ENCODE assay signal across 8 mouse cellular contexts in the genomic region with DNA sequence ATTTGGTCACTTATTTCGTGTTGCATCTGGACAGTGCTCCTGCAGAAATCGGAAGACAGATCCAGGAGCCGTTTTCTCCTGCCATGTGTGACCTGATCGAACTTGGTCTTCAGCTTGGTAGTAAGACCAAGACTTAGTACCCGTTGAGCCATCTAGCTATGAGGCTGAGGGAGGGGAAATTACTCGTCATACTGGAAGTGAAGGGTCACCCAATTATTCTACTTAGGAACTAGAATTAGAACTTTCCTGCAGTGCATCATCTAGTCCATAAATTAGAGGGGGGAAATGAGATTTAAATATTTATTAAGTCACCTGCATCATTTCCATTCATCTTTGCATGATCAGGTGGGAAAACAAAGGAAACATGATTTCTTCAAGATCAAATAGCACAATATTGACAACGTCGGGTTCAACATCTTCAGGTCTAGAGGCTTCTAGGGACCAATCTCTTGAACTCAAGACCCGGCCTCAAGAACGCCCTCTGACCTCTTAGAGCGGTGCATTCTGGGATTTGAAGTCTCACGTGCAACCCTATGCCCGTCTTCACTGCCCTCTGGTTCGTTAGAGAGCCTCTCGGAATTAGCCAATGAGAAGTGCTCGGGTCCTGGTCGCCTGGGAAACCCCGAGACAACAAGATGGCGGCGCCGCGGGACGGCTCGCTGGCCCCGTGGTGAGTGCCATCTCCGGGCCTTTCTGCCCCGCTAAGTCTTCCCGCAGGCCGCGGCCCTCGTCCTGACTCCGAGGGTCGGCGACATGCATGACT. TPM values are rescaled to one million over a fixed set of nuclear protein-coding genes. Genes with fewer than 3 reads are reported as not detected.
A peak's percentile ranks its signal among the peaks of the same experiment; 100 is the strongest.
DNase-seq lines count a peak whose midpoint lies in the region; ATAC-seq and TF ChIP-seq lines count a peak whose summit lies in the region.

Gene Ubxn11, plus strand, starts transcription at position 592 of the 763 bp plus-strand sequence.

- H3K4me3 ChIP-seq in bone marrow, adult 2 months (replicated peaks; ENCODE audit: control insufficient read depth, low read depth, low read length), result peak within 1 kb of the TSS; percentile 97
- H3K4me3 ChIP-seq in embryonic facial prominence, embryonic 15.5 days (replicated peaks), result peak within 1 kb of the TSS; percentile 79
- H3K4me3 ChIP-seq in limb, embryonic 14.5 days (replicated peaks; ENCODE audit: low read length), result peak within 1 kb of the TSS; percentile 64
- H3K4me3 ChIP-seq in midbrain, postnatal 0 days (ENCODE audit: low read depth, low read length), result peak within 1 kb of the TSS; percentile 78

- no peaks in the 10 kb centered on the region for H3K27me3 ChIP-seq in embryonic facial prominence, embryonic 15.5 days
- no peaks in the 10 kb centered on the region for H3K27me3 ChIP-seq in limb, embryonic 14.5 days (ENCODE audit: control insufficient read depth, insufficient read depth, low read length)
- H3K27me3 ChIP-seq in midbrain, postnatal 0 days (ENCODE audit: insufficient read depth, low read length), result no peaks in the 10 kb centered on the region

- no peak; the same call in 1 of the 2 replicates for TF ChIP-seq POLR2A in bone marrow, adult 2 months (IDR thresholded peaks at IDR 0.05; ENCODE audit: borderline replicate concordance, control insufficient read depth, low read depth, low read length)
- 0 out of 2 replicates have a peak, but pooled peaks have one; percentile 41 for TF ChIP-seq POLR2A in limb, embryonic 14.5 days (IDR thresholded peaks at IDR 0.05; ENCODE audit: borderline replicate concordance, extremely low read depth, insufficient read depth, insufficient read length)

- peak; percentile 93 for DNase-seq in 3T3-L1 (ENCODE audit: low read depth, low spot score)
- peak; percentile 84 for DNase-seq in heart, adult 8-10 months (ENCODE audit: low spot score)
- DNase-seq in kidney, adult 9 months, result peak; percentile 93
- peak; percentile 89 for DNase-seq in limb, embryonic 14.5 days (ENCODE audit: low spot score)
- peak; percentile 95 for DNase-seq in midbrain, postnatal 0 days (ENCODE audit: low spot score)
- DNase-seq in spleen, postnatal 14 days (ENCODE audit: low spot score in 2 of 2), result peak; percentile 73 to 78

- peak within 1 kb of the TSS; percentile 68 for H3K9ac ChIP-seq in embryonic facial prominence, embryonic 15.5 days
- peak within 1 kb of the TSS; percentile 57 for H3K9ac ChIP-seq in limb, embryonic 14.5 days (ENCODE audit: low read depth, low read length, severe bottlenecking)
- H3K9ac ChIP-seq in midbrain, postnatal 0 days (replicated peaks; ENCODE audit: low read length, poor library complexity, severe bottlenecking), result peak within 1 kb of the TSS; percentile 59

- H3K9me3 ChIP-seq in embryonic facial prominence, embryonic 15.5 days (replicated peaks), result no peaks in the 10 kb centered on the region
- no peaks in the 10 kb centered on the region for H3K9me3 ChIP-seq in limb, embryonic 14.5 days (ENCODE audit: control insufficient read depth, low read length)
- no peaks in the 10 kb centered on the region for H3K9me3 ChIP-seq in midbrain, postnatal 0 days (ENCODE audit: low read length)

- TF ChIP-seq CTCF in bone marrow, adult 2 months (IDR thresholded peaks at IDR 0.05; ENCODE audit: control insufficient read depth, insufficient read depth, low read length), result no peak
- TF ChIP-seq CTCF in midbrain, postnatal 0 days (IDR thresholded peaks at IDR 0.05), result no peak

- 17% methylated on average over 34 of the region's 34 CpGs for WGBS in bone marrow, adult 2 months
- WGBS in embryonic facial prominence, embryonic 15.5 days, result 17% methylated on average over 34 of the region's 34 CpGs
- WGBS in limb, embryonic 14.5 days, result 18% methylated on average over 34 of the region's 34 CpGs
- WGBS in midbrain, postnatal 0 days, result 18% methylated on average over 34 of the region's 34 CpGs

- H3K36me3 ChIP-seq in embryonic facial prominence, embryonic 15.5 days, result no peaks in the 10 kb centered on the region
- H3K36me3 ChIP-seq in limb, embryonic 14.5 days (ENCODE audit: control insufficient read depth, insufficient read depth, low read length), result no peaks in the 10 kb centered on the region
- H3K36me3 ChIP-seq in midbrain, postnatal 0 days (ENCODE audit: insufficient read depth, low read length), result no peaks in the 10 kb centered on the region

- H3K4me1 ChIP-seq in bone marrow, adult 2 months (ENCODE audit: control insufficient read depth, insufficient read depth, low read length), result peaks cover 11% of the 10 kb centered on the region
- H3K4me1 ChIP-seq in embryonic facial prominence, embryonic 15.5 days, result no peaks in the 10 kb centered on the region
- no peaks in the 10 kb centered on the region for H3K4me1 ChIP-seq in limb, embryonic 14.5 days (ENCODE audit: control insufficient read depth, insufficient read depth, low read length)
- H3K4me1 ChIP-seq in midbrain, postnatal 0 days (ENCODE audit: insufficient read depth, low read length), result no peaks in the 10 kb centered on the region

- peak within 1 kb of the TSS; percentile 60 for H3K4me2 ChIP-seq in embryonic facial prominence, embryonic 15.5 days (replicated peaks)
- H3K4me2 ChIP-seq in limb, embryonic 14.5 days (replicated peaks; ENCODE audit: low read depth, low read length, severe bottlenecking), result peak within 1 kb of the TSS; percentile 79
- H3K4me2 ChIP-seq in midbrain, postnatal 0 days (ENCODE audit: low read depth, low read length, poor library complexity, severe bottlenecking), result peak within 1 kb of the TSS; percentile 75

- H3K27ac ChIP-seq in bone marrow, adult 2 months (ENCODE audit: control insufficient read depth, insufficient read depth, low read depth, low read length, poor library complexity), result peak within 1 kb of the TSS; percentile 60
- H3K27ac ChIP-seq in embryonic facial prominence, embryonic 15.5 days (replicated peaks), result no peak within 1 kb of the TSS
- H3K27ac ChIP-seq in limb, embryonic 14.5 days (replicated peaks; ENCODE audit: low read depth, low read length), result no peak within 1 kb of the TSS
- H3K27ac ChIP-seq in midbrain, postnatal 0 days (ENCODE audit: low read depth, low read length), result no peak within 1 kb of the TSS

- ATAC-seq in embryonic facial prominence, embryonic 15.5 days (ENCODE audit: insufficient number of reproducible peaks, low FRiP score, low TSS enrichment, low read depth), result peak; percentile 93
- ATAC-seq in limb, embryonic 14.5 days (ENCODE audit: low FRiP score, low read depth), result peak; percentile 96
- peak; percentile 95 for ATAC-seq in midbrain, postnatal 0 days (ENCODE audit: low FRiP score)

RNA-seq across cellular contexts. Expression of gene Ubxn11, which starts in this region (rescaled TPM):
- polyA plus RNA-seq in bone marrow, adult 2 months (2011; ENCODE audit: insufficient read depth, insufficient read length, low replicate concordance, missing spikeins), result 3.3 and 13.7 TPM in 2 replicates
- 16.9 and 23.7 TPM in 2 replicates for polyA plus RNA-seq in embryonic facial prominence, embryonic 15.5 days (2015; fragmentation: Nextera tagmentation; extraction: Ambion mirVana)
- total RNA-seq in heart, adult 8-10 months (2022), result 1 to 10 TPM; 1.5 to 3.5 (median 2.5) TPM
- polyA plus RNA-seq in limb, embryonic 14.5 days (2012; rRNA removed), result 21.9 and 24.1 TPM in 2 replicates
- 7.6 and 12.0 TPM in 2 replicates for polyA plus RNA-seq in limb, embryonic 14.5 days (2014; fragmentation: Nextera tagmentation; extraction: Ambion mirVana)
- 4.9 and 8.4 TPM in 2 replicates for total RNA-seq in midbrain, postnatal 0 days (2014; rRNA removed)
- polyA plus RNA-seq in midbrain, postnatal 0 days (2015; fragmentation: Nextera tagmentation; extraction: Ambion mirVana), result 11.2 and 13.7 TPM in 2 replicates
